Mouse (Mus musculus) ES-E14 (cell line): ENCODE measurements around the gene Tigar. TPM values are rescaled to one million over a fixed set of nuclear protein-coding genes. Genes with fewer than 3 reads are reported as not detected.

Experiments used
- DNase-seq: peaks from one replicate; pipeline ENCODE4 v3.0.0-alpha.2; 2013; ENCODE audit warnings: low read depth, low spot score
- H3K27ac ChIP-seq: 2 replicates; pipeline ENCODE4 v1.5.1; 2012; ENCODE audit warnings: low read depth, mild to moderate bottlenecking, low read length, moderate library complexity, mixed read lengths; ENCODE audit not compliant: poor library complexity, insufficient read depth, severe bottlenecking
- H3K36me3 ChIP-seq: 2 replicates; pipeline ENCODE4 v1.6.1; 2012; ENCODE audit warnings: mild to moderate bottlenecking, low read length, moderate library complexity, mixed read lengths; ENCODE audit not compliant: control insufficient read depth, poor library complexity, insufficient read depth, severe bottlenecking
- H3K4me1 ChIP-seq, 2 experiments: fragments of 150-350 bp in 1 of 2; sonication (generic) in 1 of 2; 2 replicates each; pipeline ENCODE4 v1.6.1; 2012; ENCODE audit warnings: low read length in 2 of 2, mild to moderate bottlenecking in 1 of 2, mixed read lengths in 1 of 2; ENCODE audit not compliant: control insufficient read depth in 2 of 2, insufficient read depth in 2 of 2, poor library complexity in 1 of 2
- H3K4me3 ChIP-seq, 2 experiments: fragments of 150-350 bp in 1 of 2; sonication (generic) in 1 of 2; 2 replicates each; pipeline ENCODE4 v1.5.1; 2012; ENCODE audit warnings: low read length in 2 of 2, low read depth in 1 of 2, mild to moderate bottlenecking in 1 of 2, mixed read lengths in 1 of 2; ENCODE audit not compliant: insufficient read depth in 1 of 2, poor library complexity in 1 of 2, severe bottlenecking in 1 of 2
- H3K9ac ChIP-seq: 2 replicates; pipeline ENCODE4 v1.6.1; 2012; ENCODE audit warnings: low read depth, mild to moderate bottlenecking, low read length, mixed read lengths; ENCODE audit not compliant: poor library complexity, insufficient read depth, severe bottlenecking
- H3K9me3 ChIP-seq: fragments of 150-350 bp; sonication (generic); 2 replicates; pipeline ENCODE4 v1.6.1; 2012; ENCODE audit warnings: low read depth, mild to moderate bottlenecking, low read length; ENCODE audit not compliant: control insufficient read depth, insufficient read depth
- CHD2 ChIP-seq: IDR thresholded peaks from 2 replicates; pipeline ENCODE4 v1.6.1; 2014; ENCODE audit warnings: mild to moderate bottlenecking, low read depth, low read length, inconsistent platforms
- HCFC1 ChIP-seq: IDR thresholded peaks from 2 replicates; pipeline ENCODE4 v1.6.1; 2012; ENCODE audit warnings: low read length, inconsistent platforms, borderline replicate concordance; ENCODE audit not compliant: insufficient read depth
- MAFK ChIP-seq: IDR thresholded peaks from 2 replicates; pipeline ENCODE4 v1.6.1; 2014; ENCODE audit warnings: mild to moderate bottlenecking, low read depth, low read length, inconsistent platforms; ENCODE audit not compliant: insufficient read depth
- ZC3H11A ChIP-seq: IDR thresholded peaks from 2 replicates; pipeline ENCODE4 v1.6.1; 2012; ENCODE audit warnings: low read depth, mild to moderate bottlenecking, inconsistent platforms, low read length, borderline replicate concordance
- ZNF384 ChIP-seq: IDR thresholded peaks from 2 replicates; pipeline ENCODE4 v1.6.1; 2012; ENCODE audit warnings: low read depth, low read length, inconsistent platforms
- in situ Hi-C, 2 experiments: fragments of 600-800 bp; cut with MboI; formaldehyde crosslinking; loops; one replicate each; pipeline ENCODE4 v1.15.1; 2025; ENCODE audit warnings: low sequenced_read_pairs in 2 of 2, inconsistent platforms in 1 of 2; ENCODE audit not compliant: unreplicated experiment in 2 of 2
- total RNA-seq: library from RNA; depleted of rRNA; stranded (reverse); fragments of 300-350 nt; gene quantifications from 2 replicates; pipeline ENCODE4 v1.2.3, GENCODE M21; 2012

Tigar gene
- total RNA-seq, 1 experiment = 22.9 TPM

- Histone ChIP-seq H3K9ac (no peak overlapping the region), H3K4me1 (no peaks in the 10 kb centered on the region), H3K36me3 (no peaks in the 10 kb centered on the region), H3K9me3 (no peaks in the 10 kb centered on the region), H3K27ac (no peak overlapping the region), H3K4me3 (no peak overlapping the region)
- no peak for TF ChIP-seq ZC3H11A
- no peak for TF ChIP-seq ZNF384
- no peak for TF ChIP-seq HCFC1
- TF ChIP-seq CHD2 = no peak
- no peak for TF ChIP-seq MAFK
- in situ Hi-C loops = loop anchor here (5.0 to 25.0 kb wide), 3 partner anchors 219 to 304 kb away; partner anchors contain the start of gene Parp11 (in 1 of the 2)
- DNase-seq = no peak
Measured at GRCm38 (mm10) chr6:127143576-127144288, 34.4 kb upstream of the Tigar start.

- no peak for DNase-seq
- no peak overlapping the region for H3K27ac ChIP-seq
- in situ Hi-C loops = loop anchor here (5.0 to 25.0 kb wide), 3 partner anchors 219 to 304 kb away; partner anchors contain the start of gene Parp11 (in 1 of the 2)
- H3K9ac ChIP-seq = no peak overlapping the region
- no peak overlapping the region for H3K4me3 ChIP-seq
- TF ChIP-seq ZNF384 = no peak
- TF ChIP-seq HCFC1 = no peak
- TF ChIP-seq ZC3H11A = no peak
- no peak for TF ChIP-seq CHD2
- TF ChIP-seq MAFK = no peak
- no peaks in the 10 kb centered on the region for H3K9me3 ChIP-seq
- no peaks in the 10 kb centered on the region for H3K36me3 ChIP-seq
- no peaks in the 10 kb centered on the region for H3K4me1 ChIP-seq
Measured at GRCm38 (mm10) chr6:127143124-127143520, 33.8 kb upstream of the Tigar start.

GRCm38 (mm10) chr6:127142154-127143123 is 33.1 kb upstream of the Tigar start:
- no peaks in the 10 kb centered on the region for H3K4me1 ChIP-seq
- no peaks in the 10 kb centered on the region for H3K36me3 ChIP-seq
- peak overlapping the region in 1 of 2 experiments; percentile 35; a peak in 3 of 4 replicates for H3K4me3 ChIP-seq
- H3K9ac ChIP-seq = no peak overlapping the region
- no peaks in the 10 kb centered on the region for H3K9me3 ChIP-seq
- DNase-seq = peak; percentile 65
- no peak overlapping the region for H3K27ac ChIP-seq
- TF ChIP-seq ZC3H11A (no peak), ZNF384 (no peak)
- in situ Hi-C loops = loop anchor here (5.0 to 25.0 kb wide), 3 partner anchors 220 to 305 kb away; partner anchors contain the start of gene Parp11 (in 1 of the 2)

GRCm38 (mm10) chr6:127138962-127139361 is 29.6 kb upstream of the Tigar start:
- no peaks in the 10 kb centered on the region for H3K36me3 ChIP-seq
- no peak overlapping the region for H3K4me3 ChIP-seq
- in situ Hi-C loops = loop anchor here in 1 of 2 experiments (25.0 kb wide), 1 partner anchor 223 kb away; no protein-coding TSS in a partner anchor
- no peak for TF ChIP-seq MAFK
- TF ChIP-seq HCFC1 = no peak
- no peak for TF ChIP-seq ZNF384
- no peak for TF ChIP-seq CHD2
- TF ChIP-seq ZC3H11A = no peak
- no peak overlapping the region for H3K9ac ChIP-seq
- H3K27ac ChIP-seq = no peak overlapping the region
- H3K4me1 ChIP-seq = no peaks in the 10 kb centered on the region
- no peaks in the 10 kb centered on the region for H3K9me3 ChIP-seq
- DNase-seq = no peak
